Mouse (Mus musculus): ENCODE results near the gene Brf1. TPM values are rescaled to one million over a fixed set of nuclear protein-coding genes. Genes with fewer than 3 reads are reported as not detected.

Gene Brf1
- polyA plus RNA-seq, 1 experiment: 83.3 TPM

- DNase-seq: no peak
Observed at GRCm38 (mm10) chr12:113021488-113021887, 21.0 kb upstream of the Brf1 start.

GRCm38 (mm10) chr12:113018763-113019162 lies 18.3 kb upstream of the Brf1 start:
- H3K4me3 ChIP-seq (replicated peaks; ENCODE audit: extremely low read depth, low read depth, low read length): no peak overlapping the region
- peaks cover 10% of the 10 kb centered on the region for H3K4me1 ChIP-seq (ENCODE audit: control insufficient read depth, insufficient read depth, low read length)
- no peak for DNase-seq
- 76% methylated on average over 4 of the region's 4 CpGs for WGBS
- no peak for TF ChIP-seq CTCF (IDR thresholded peaks at IDR 0.05; ENCODE audit: insufficient read depth, low read length)
- no peak for TF ChIP-seq POLR2A (IDR thresholded peaks at IDR 0.05; ENCODE audit: borderline replicate concordance, extremely low read depth, low read depth, low read length)

More at GRCm38 (mm10) chr12:113021488-113021887, 21.0 kb upstream of the Brf1 start:
- TF ChIP-seq CTCF (IDR thresholded peaks at IDR 0.05; ENCODE audit: insufficient read depth, low read length) (no peak), POLR2A (IDR thresholded peaks at IDR 0.05; ENCODE audit: borderline replicate concordance, extremely low read depth, low read depth, low read length) (no peak)
- Histone ChIP-seq H3K4me3 (replicated peaks; ENCODE audit: extremely low read depth, low read depth, low read length) (no peak overlapping the region), H3K4me1 (ENCODE audit: control insufficient read depth, insufficient read depth, low read length) (no peaks in the 10 kb centered on the region)

- peaks cover 13% of the 10 kb centered on the region for H3K4me1 ChIP-seq (ENCODE audit: control insufficient read depth, insufficient read depth, low read length)
- TF ChIP-seq POLR2A (IDR thresholded peaks at IDR 0.05; ENCODE audit: borderline replicate concordance, extremely low read depth, low read depth, low read length): no peak
- no peak for TF ChIP-seq CTCF (IDR thresholded peaks at IDR 0.05; ENCODE audit: insufficient read depth, low read length)
- no peak overlapping the region for H3K4me3 ChIP-seq (replicated peaks; ENCODE audit: extremely low read depth, low read depth, low read length)
- WGBS: 73% methylated on average over 9 of the region's 9 CpGs
- no peak for DNase-seq
Observed at GRCm38 (mm10) chr12:113017429-113017984, 17.0 kb upstream of the Brf1 start.

GRCm38 (mm10) chr12:113016976-113017375 lies 16.5 kb upstream of the Brf1 start:
- H3K4me1 ChIP-seq (ENCODE audit: control insufficient read depth, insufficient read depth, low read length): peaks cover 13% of the 10 kb centered on the region
- no peak overlapping the region for H3K4me3 ChIP-seq (replicated peaks; ENCODE audit: extremely low read depth, low read depth, low read length)
- WGBS: 70% methylated on average over 8 of the region's 8 CpGs
- no peak for TF ChIP-seq CTCF (IDR thresholded peaks at IDR 0.05; ENCODE audit: insufficient read depth, low read length)
- no peak for TF ChIP-seq POLR2A (IDR thresholded peaks at IDR 0.05; ENCODE audit: borderline replicate concordance, extremely low read depth, low read depth, low read length)
- no peak for DNase-seq

- H3K4me1 ChIP-seq (ENCODE audit: control insufficient read depth, insufficient read depth, low read length): peaks cover 19% of the 10 kb centered on the region
- no peak overlapping the region for H3K4me3 ChIP-seq (replicated peaks; ENCODE audit: extremely low read depth, low read depth, low read length)
- no peak for TF ChIP-seq CTCF (IDR thresholded peaks at IDR 0.05; ENCODE audit: insufficient read depth, low read length)
- no peak for TF ChIP-seq POLR2A (IDR thresholded peaks at IDR 0.05; ENCODE audit: borderline replicate concordance, extremely low read depth, low read depth, low read length)
- 69% methylated on average over 4 of the region's 4 CpGs for WGBS
- no peak for DNase-seq
Observed at GRCm38 (mm10) chr12:113015956-113016355, 15.5 kb upstream of the Brf1 start.

GRCm38 (mm10) chr12:113014561-113015556 lies 14.4 kb upstream of the Brf1 start:
- peak overlapping the region; percentile 93 for H3K4me3 ChIP-seq (replicated peaks; ENCODE audit: extremely low read depth, low read depth, low read length)
- TF ChIP-seq CTCF (IDR thresholded peaks at IDR 0.05; ENCODE audit: insufficient read depth, low read length) (no peak), POLR2A (IDR thresholded peaks at IDR 0.05; ENCODE audit: borderline replicate concordance, extremely low read depth, low read depth, low read length) (peak; percentile 17; the same call in 1 of the 2 replicates)
- peak; percentile 74 for DNase-seq
- peaks cover 19% of the 10 kb centered on the region for H3K4me1 ChIP-seq (ENCODE audit: control insufficient read depth, insufficient read depth, low read length)
- 3% methylated on average over 64 of the region's 64 CpGs for WGBS

- H3K4me1 ChIP-seq (ENCODE audit: control insufficient read depth, insufficient read depth, low read length): peaks cover 19% of the 10 kb centered on the region
- DNase-seq: peak; percentile 93
- peak within 1 kb of the TSS; percentile 93 for H3K4me3 ChIP-seq (replicated peaks; ENCODE audit: extremely low read depth, low read depth, low read length)
- TF ChIP-seq CTCF (IDR thresholded peaks at IDR 0.05; ENCODE audit: insufficient read depth, low read length): no peak
- TF ChIP-seq POLR2A (IDR thresholded peaks at IDR 0.05; ENCODE audit: borderline replicate concordance, extremely low read depth, low read depth, low read length): peak; percentile 97
- WGBS: 11% methylated on average over 84 of the region's 85 CpGs
Observed at GRCm38 (mm10) chr12:113013604-113014558, 13.4 kb upstream of the Brf1 start, which contains the start of gene Pacs2. Gene Pacs2 (plus strand): TSS chr12:113014508.

- TF ChIP-seq CTCF (IDR thresholded peaks at IDR 0.05; ENCODE audit: insufficient read depth, low read length): no peak
- no peak for TF ChIP-seq POLR2A (IDR thresholded peaks at IDR 0.05; ENCODE audit: borderline replicate concordance, extremely low read depth, low read depth, low read length)
- Histone ChIP-seq H3K4me3 (replicated peaks; ENCODE audit: extremely low read depth, low read depth, low read length) (no peak overlapping the region), H3K4me1 (ENCODE audit: control insufficient read depth, insufficient read depth, low read length) (peaks cover 19% of the 10 kb centered on the region)
- 64% methylated on average over 3 of the region's 3 CpGs for WGBS
- no peak for DNase-seq
Observed at GRCm38 (mm10) chr12:113013021-113013491, 12.6 kb upstream of the Brf1 start.
